Mouse (Mus musculus) intestine, embryonic 15.5 days (tissue): ENCODE measurements around the gene Ldha. TPM values are rescaled to one million over a fixed set of nuclear protein-coding genes. Genes with fewer than 3 reads are reported as not detected.
"Not testable (repeated sequence)": the region's sequence is repeated elsewhere in the genome, so short reads cannot be mapped to it uniquely, and the experiment has no call there.

Experiments used
- ATAC-seq: fragments of 200-750 bp; cut with Nextera tagmentation; 2 replicates; pipeline ENCODE4 v1.8.0; 2017; ENCODE audit warnings: moderate TSS enrichment, moderate library complexity
- H3K27ac ChIP-seq: fragments of 300-500 bp; sonication (generic); 2 replicates; pipeline ENCODE4 v1.5.1; 2015; ENCODE audit warnings: mild to moderate bottlenecking, inconsistent platforms
- H3K27me3 ChIP-seq: fragments of 300-500 bp; sonication (generic); replicated peaks from 2 replicates; pipeline ENCODE4 v1.6.1; 2015; ENCODE audit warnings: inconsistent platforms
- H3K36me3 ChIP-seq: fragments of 300-500 bp; sonication (generic); 2 replicates; pipeline ENCODE4 v1.6.1; 2015; ENCODE audit warnings: inconsistent platforms
- H3K4me1 ChIP-seq: fragments of 300-500 bp; sonication (generic); replicated peaks from 2 replicates; pipeline ENCODE4 v1.6.1; 2015; ENCODE audit warnings: inconsistent platforms
- H3K4me2 ChIP-seq: fragments of 300-500 bp; sonication (generic); replicated peaks from 2 replicates; pipeline ENCODE4 v1.6.1; 2015; ENCODE audit warnings: mild to moderate bottlenecking, inconsistent platforms
- H3K4me3 ChIP-seq: fragments of 300-500 bp; sonication (generic); replicated peaks from 2 replicates; pipeline ENCODE4 v1.5.1; 2015; ENCODE audit warnings: inconsistent platforms
- H3K9ac ChIP-seq: fragments of 300-500 bp; sonication (generic); 2 replicates; pipeline ENCODE4 v1.6.1; 2015; ENCODE audit warnings: inconsistent platforms
- H3K9me3 ChIP-seq: fragments of 300-500 bp; sonication (generic); 2 replicates; pipeline ENCODE4 v1.6.1; 2016; ENCODE audit warnings: inconsistent platforms
- WGBS: fragments of 180-500 bp; shearing (Covaris S2); methylation state at CpG from one replicate; pipeline ENCODE4 v1.1.7; 2015; 5-methylcytosine and 5-hydroxymethylcytosine counted together
- polyA plus RNA-seq: library from polyadenylated mRNA; unstranded; fragments of >200 nt; fragmentation: Nextera tagmentation; extraction: Ambion mirVana; gene quantifications from 2 replicates; pipeline ENCODE4 v1.2.1, GENCODE M21; 2015

Ldha gene
- polyA plus RNA-seq, 1 experiment from 2014 or later, result 2,580 TPM

- Histone ChIP-seq H3K4me2 (no peak overlapping the region), H3K4me3 (no peak overlapping the region), H3K4me1 (no peaks in the 10 kb centered on the region), H3K9me3 (no peaks in the 10 kb centered on the region), H3K36me3 (peaks cover 12% of the 10 kb centered on the region; the same call in 1 of the 2 replicates), H3K27ac (no peak overlapping the region), H3K9ac (no peak overlapping the region), H3K27me3 (no peaks in the 10 kb centered on the region)
- ATAC-seq, result no peak
- 50% methylated on average over 6 of the region's 6 CpGs for WGBS
These were observed 17.8 kb downstream of the Ldha start for GRCm38 (mm10) chr7:46859031-46859430.

DNA sequence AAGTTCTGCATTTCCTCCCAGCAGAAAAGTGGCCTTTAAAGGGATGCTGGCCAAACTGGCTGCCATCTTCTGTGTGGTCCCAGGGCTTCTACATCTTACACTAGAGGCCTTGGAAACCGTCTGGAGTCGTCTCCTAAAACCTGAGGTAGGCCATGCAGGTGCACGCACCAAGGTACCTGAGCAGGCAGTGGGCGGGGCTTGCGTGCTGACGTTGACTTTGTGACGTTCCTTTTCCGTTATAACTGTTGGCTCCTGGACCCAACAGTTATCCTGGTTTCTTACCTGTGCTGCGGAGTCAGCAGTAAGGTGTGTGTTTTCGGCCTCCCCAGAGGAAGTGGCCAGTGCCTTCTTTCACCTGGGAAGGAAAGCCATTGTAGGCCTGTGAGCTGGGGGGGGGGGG is 19.7 kb downstream of the Ldha start, which contains the start of gene Ldhc:
Gene Ldhc (plus strand): TSS at position 208 of the 400 bp plus-strand sequence.
- no peak within 1 kb of the TSS for H3K27ac ChIP-seq
- H3K4me3 ChIP-seq, result no peak within 1 kb of the TSS
- WGBS, result 44% methylated on average over 10 of the region's 10 CpGs
- no peak within 1 kb of the TSS for H3K9ac ChIP-seq
- H3K4me2 ChIP-seq, result no peak within 1 kb of the TSS
- H3K4me1 ChIP-seq, result no peaks in the 10 kb centered on the region
- no peaks in the 10 kb centered on the region for H3K9me3 ChIP-seq
- no peaks in the 10 kb centered on the region for H3K27me3 ChIP-seq
- no peaks in the 10 kb centered on the region for H3K36me3 ChIP-seq
- no peak for ATAC-seq

DNA sequence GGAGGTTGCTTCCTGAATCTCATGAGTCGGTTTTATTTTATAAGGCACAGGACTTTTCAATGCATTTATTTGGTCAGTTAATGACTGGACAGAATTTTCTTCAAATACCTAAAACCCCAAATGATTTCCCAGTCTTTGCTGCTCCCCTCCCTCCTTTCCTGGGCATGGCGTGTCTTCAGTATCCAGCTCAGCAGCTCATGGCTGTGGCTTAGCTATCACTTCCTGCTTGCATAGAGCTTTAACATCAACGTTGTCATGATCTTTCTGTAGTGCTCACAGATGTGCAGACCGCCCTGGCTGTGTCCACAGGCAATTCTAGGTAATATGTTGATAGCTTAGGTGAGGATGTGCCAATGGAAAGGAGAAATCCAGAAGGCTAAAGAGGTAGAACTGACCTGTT is 30.7 kb downstream of the Ldha start:
- Histone ChIP-seq H3K27me3 (no peaks in the 10 kb centered on the region), H3K4me3 (no peak overlapping the region), H3K9me3 (no peaks in the 10 kb centered on the region), H3K27ac (no peak overlapping the region), H3K4me1 (no peaks in the 10 kb centered on the region), H3K36me3 (no peaks in the 10 kb centered on the region), H3K9ac (no peak overlapping the region), H3K4me2 (no peak overlapping the region)
- no peak for ATAC-seq
- 67% methylated on average over 4 of the region's 4 CpGs for whole genome bisulfite sequencing

- Histone ChIP-seq H3K27me3 (no peaks in the 10 kb centered on the region), H3K9ac (no peak overlapping the region), H3K4me3 (no peak overlapping the region), H3K36me3 (no peaks in the 10 kb centered on the region), H3K4me1 (no peaks in the 10 kb centered on the region), H3K9me3 (no peaks in the 10 kb centered on the region), H3K4me2 (no peak overlapping the region), H3K27ac (no peak overlapping the region)
- ATAC-seq, result no peak
- 70% methylated on average over 4 of the region's 4 CpGs for WGBS
These were observed 35.6 kb downstream of the Ldha start for GRCm38 (mm10) chr7:46876841-46877240.

DNA sequence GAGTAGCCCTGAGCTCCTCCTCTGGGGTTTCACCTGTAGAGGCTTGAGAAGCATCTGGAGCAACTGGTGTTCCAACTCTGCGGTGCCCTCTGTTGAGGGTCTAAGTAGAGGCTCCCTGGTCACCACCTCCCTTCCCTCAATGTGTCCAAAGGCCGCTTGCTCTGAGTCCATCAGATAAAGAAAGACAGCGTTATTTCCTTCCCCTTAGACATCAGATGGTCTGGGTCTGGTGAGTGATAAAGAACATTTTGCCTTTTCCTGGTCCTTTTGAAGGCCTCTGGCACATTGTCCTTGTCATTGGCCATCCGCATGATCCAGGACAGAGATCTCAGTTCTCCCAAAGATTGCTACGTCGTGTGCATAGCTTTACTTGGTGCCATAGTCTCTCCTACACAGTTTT is 36.0 kb downstream of the Ldha start:
- ATAC-seq, result no peak
- Histone ChIP-seq H3K27ac (no peak overlapping the region), H3K9ac (no peak overlapping the region), H3K27me3 (no peaks in the 10 kb centered on the region), H3K4me1 (no peaks in the 10 kb centered on the region), H3K4me3 (no peak overlapping the region), H3K36me3 (no peaks in the 10 kb centered on the region), H3K4me2 (no peak overlapping the region), H3K9me3 (no peaks in the 10 kb centered on the region)
- 75% methylated on average over 6 of the region's 6 CpGs for WGBS

GRCm38 (mm10) chr7:46879851-46880250 is 38.6 kb downstream of the Ldha start:
- Histone ChIP-seq H3K4me3 (no peak overlapping the region), H3K4me1 (no peaks in the 10 kb centered on the region), H3K27ac (no peak overlapping the region), H3K4me2 (no peak overlapping the region), H3K9me3 (no peaks in the 10 kb centered on the region), H3K27me3 (no peaks in the 10 kb centered on the region), H3K9ac (no peak overlapping the region), H3K36me3 (no peaks in the 10 kb centered on the region)
- no peak for ATAC-seq
- 89% methylated on average over 5 of the region's 5 CpGs for WGBS

- Histone ChIP-seq H3K9ac (no peak overlapping the region), H3K4me3 (no peak overlapping the region), H3K9me3 (no peaks in the 10 kb centered on the region), H3K27me3 (no peaks in the 10 kb centered on the region), H3K4me2 (no peak overlapping the region), H3K36me3 (no peaks in the 10 kb centered on the region), H3K4me1 (no peaks in the 10 kb centered on the region), H3K27ac (no peak overlapping the region)
- ATAC-seq, result no peak
- 82% methylated on average over 2 of the region's 2 CpGs for WGBS
These were observed 39.7 kb downstream of the Ldha start for GRCm38 (mm10) chr7:46880992-46881391.

- not testable (repeated sequence) for H3K4me3 ChIP-seq, H3K9me3 ChIP-seq, H3K27me3 ChIP-seq, H3K36me3 ChIP-seq, H3K4me1 ChIP-seq, H3K9ac ChIP-seq, H3K4me2 ChIP-seq, ATAC-seq, H3K27ac ChIP-seq
- WGBS, result 78% methylated on average over 8 of the region's 8 CpGs
These were observed 40.7 kb downstream of the Ldha start for GRCm38 (mm10) chr7:46881941-46882340.

DNA sequence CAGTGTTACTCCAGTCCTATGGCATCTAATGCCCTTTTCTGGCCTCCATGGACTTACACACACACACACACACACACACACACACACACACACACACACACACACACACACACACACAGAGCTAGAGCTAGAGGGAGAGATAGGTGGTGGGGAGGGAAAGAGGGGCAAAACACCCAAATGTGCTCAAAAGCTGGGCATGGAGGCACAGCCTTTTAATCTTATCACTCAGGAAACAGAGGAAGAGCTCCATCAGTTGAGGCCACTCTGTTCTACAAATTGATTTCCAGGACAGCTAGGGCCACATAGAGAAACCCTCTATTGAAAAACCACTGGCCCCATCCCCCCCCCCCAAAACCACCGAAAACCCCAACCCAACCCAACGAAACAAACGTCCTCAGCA is 42.0 kb downstream of the Ldha start:
- Histone ChIP-seq H3K27me3 (no peaks in the 10 kb centered on the region), H3K4me1 (no peaks in the 10 kb centered on the region), H3K36me3 (peaks cover 6% of the 10 kb centered on the region), H3K9ac (no peak overlapping the region), H3K9me3 (no peaks in the 10 kb centered on the region), H3K4me3 (no peak overlapping the region), H3K4me2 (no peak overlapping the region), H3K27ac (no peak overlapping the region)
- ATAC-seq, result no peak
- WGBS, result 83% methylated on average over 3 of the region's 3 CpGs

DNA sequence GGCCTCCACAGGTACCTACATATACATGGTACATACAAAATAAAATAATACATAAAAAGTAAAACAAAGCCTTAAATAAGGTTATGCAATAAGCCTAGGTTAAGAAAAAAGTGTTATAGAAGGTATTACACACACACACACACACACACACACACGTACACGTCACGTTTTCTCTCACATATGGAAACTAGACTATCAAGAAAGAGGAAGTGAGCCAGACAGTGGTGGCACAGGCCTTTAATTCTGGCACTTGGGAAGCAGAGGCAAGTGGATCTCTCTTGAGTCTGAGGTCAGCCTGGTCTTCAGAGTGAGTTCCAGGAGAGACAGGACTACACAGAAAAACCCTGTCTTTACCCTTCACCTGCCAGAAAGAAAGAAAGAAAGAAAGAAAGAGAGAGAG is 54.2 kb downstream of the Ldha start:
- no peaks in the 10 kb centered on the region for H3K9me3 ChIP-seq
- H3K27ac ChIP-seq, result no peak overlapping the region
- H3K9ac ChIP-seq, result no peak overlapping the region
- H3K36me3 ChIP-seq, result peaks cover 25% of the 10 kb centered on the region
- WGBS, result 93% methylated on average over 3 of the region's 3 CpGs
- no peaks in the 10 kb centered on the region for H3K27me3 ChIP-seq
- no peaks in the 10 kb centered on the region for H3K4me1 ChIP-seq
- no peak for ATAC-seq
- H3K4me3 ChIP-seq, result no peak overlapping the region
- H3K4me2 ChIP-seq, result no peak overlapping the region

DNA sequence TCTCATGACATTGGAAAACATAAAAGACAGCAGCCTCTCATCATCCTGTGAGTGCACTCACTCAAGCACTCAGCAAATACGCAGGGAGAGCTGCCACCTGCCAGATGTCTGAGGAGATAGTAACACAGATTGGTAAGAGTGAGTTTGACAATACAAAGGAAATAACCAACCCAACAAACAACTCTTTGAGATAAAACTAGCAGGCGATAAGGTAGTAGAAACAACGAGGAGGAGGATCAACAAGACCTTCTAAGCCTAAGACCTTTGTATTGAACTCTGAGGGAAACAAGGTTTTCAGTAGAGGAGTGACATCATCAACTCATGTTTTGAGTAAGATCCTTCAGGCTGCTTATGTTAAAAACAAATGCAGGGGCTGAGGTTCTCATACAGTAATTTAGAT is 58.1 kb downstream of the Ldha start:
- no peaks in the 10 kb centered on the region for H3K4me1 ChIP-seq
- H3K27me3 ChIP-seq, result no peaks in the 10 kb centered on the region
- H3K9ac ChIP-seq, result no peak overlapping the region
- peaks cover 11% of the 10 kb centered on the region for H3K36me3 ChIP-seq
- H3K9me3 ChIP-seq, result no peaks in the 10 kb centered on the region
- no peak overlapping the region for H3K4me2 ChIP-seq
- no peak overlapping the region for H3K4me3 ChIP-seq
- no peak overlapping the region for H3K27ac ChIP-seq
- WGBS, result 84% methylated on average over 3 of the region's 3 CpGs
- ATAC-seq, result no peak
